Mouse (Mus musculus) stomach, postnatal 0 days (tissue): ENCODE measurements around the gene Xxylt1.

Experiments used
- CTCF ChIP-seq: IDR thresholded peaks from 2 replicates; pipeline ENCODE4 v1.5.1; 2016; ENCODE audit warnings: antibody characterized with exemption, low read depth, mild to moderate bottlenecking, moderate library complexity
- EP300 ChIP-seq: optimal IDR thresholded peaks from 2 replicates; pipeline ENCODE3; 2016; ENCODE audit warnings: antibody characterized with exemption

DNA sequence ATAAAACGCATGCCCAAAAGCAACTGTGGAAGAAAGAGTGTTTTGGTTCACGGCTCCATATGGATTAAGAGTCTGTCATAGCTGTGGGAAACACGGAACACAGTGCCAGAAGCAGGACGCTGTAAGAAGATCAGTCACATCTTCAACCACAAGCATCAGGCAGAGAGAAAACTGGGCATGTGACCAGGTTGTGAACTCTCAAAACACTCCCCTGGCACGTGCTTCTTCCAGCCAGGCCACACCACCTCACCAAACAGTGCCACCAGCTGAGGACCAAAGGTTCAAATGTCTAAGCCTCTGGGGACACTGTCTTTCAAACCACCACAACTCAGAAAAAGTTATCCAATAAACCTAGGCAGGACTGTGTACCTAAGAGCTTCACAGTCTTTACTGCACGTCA, 93.0 kb downstream of the Xxylt1 start:
- TF ChIP-seq CTCF (no peak), EP300 (no peak)
